Mouse (Mus musculus) adrenal gland, adult 18-20 months (tissue): ENCODE data around the gene Itgav. TPM values are rescaled to one million over a fixed set of nuclear protein-coding genes. Genes with fewer than 3 reads are reported as not detected.
A peak's percentile ranks its signal among the peaks of the same experiment; 100 is the strongest.

Experiments used
- DNase-seq, 2 experiments: peaks; one replicate each; pipeline ENCODE4 v3.0.0; 2021 to 2022; ENCODE audit warnings: low spot score in 2 of 2
- total RNA-seq, 2 experiments: library from RNA; stranded (reverse); gene quantifications; 1 replicate in 1 of 2; 2 replicates in 1 of 2; pipeline ENCODE4 v1.2.3; 2021

Gene Itgav
- total RNA-seq, 2 experiments from 2014 or later: 92.2 to 113 TPM

GRCm38 (mm10) chr2:83744276-83744952 is 20.2 kb downstream of the Itgav start:
- DNase-seq: no peak

- no peak for DNase-seq
Observed at GRCm38 (mm10) chr2:83745257-83745656, 21.1 kb downstream of the Itgav start.

- no peak for DNase-seq
Observed at GRCm38 (mm10) chr2:83748581-83749118, 24.5 kb downstream of the Itgav start.

DNA sequence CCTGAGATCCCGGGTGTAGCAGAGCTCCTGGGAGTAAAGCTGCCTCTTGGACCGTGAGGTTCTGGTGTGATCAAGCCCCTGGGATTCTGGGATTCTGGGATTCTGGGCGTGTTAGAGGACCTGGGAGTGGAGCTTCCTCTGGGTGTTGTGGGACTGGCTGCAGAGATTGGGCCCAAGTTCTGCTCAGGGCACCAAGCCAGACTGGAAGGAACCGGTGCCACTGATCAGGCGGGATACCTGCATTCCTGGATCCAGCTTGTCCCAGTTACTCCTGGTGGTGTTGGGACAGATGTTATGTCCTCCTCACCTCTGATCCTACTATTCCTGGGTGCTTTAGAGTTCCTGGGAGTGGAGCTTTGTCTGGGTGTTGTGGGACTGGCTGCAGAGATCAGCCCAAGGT is 28.8 kb downstream of the Itgav start:
- no peak for DNase-seq

GRCm38 (mm10) chr2:83754306-83754837 is 30.2 kb downstream of the Itgav start:
- DNase-seq: no peak

GRCm38 (mm10) chr2:83758606-83759215 is 34.5 kb downstream of the Itgav start:
- no peak for DNase-seq

- DNase-seq: no peak
Observed at GRCm38 (mm10) chr2:83759216-83759648, 35.0 kb downstream of the Itgav start.

DNA sequence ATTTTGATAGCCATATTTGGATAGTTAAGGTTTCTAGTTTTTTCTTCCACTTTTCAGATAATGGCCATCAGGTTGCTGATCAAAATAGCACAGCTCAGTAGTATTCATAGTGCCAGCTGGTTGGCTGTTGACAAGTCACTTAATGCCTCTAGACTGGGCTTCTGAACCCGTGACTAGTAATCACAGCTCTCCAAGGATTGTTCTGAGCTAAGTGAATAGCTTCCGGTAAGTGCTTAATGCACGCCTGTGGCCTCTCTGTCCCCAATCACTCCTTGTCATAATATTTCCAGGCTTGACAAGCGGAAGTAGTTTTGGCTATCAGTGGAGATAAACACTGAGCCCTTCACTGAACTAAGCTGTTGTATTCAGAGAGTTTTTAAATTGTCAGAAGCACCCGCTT is 35.5 kb downstream of the Itgav start:
- no peak for DNase-seq

DNA sequence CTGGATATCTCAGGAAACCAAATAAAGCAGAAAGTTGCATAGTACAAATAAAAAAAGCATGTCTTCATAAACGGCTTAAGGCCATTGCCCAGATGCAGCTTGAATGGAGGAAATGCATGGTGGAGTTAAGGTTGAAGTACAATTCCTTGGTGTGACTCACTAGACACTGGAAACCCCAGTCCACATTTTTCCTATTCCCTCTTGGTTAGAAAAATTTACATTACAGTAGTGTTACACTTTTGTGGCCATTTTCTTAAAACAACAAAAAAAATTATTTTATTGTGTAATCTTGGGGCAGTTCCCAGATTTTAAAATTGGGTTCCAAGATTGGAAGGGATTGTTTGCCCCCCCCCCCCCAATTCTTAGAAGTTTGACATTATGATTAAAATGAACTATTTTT is 35.9 kb downstream of the Itgav start:
- no peak for DNase-seq

- no peak for DNase-seq
Observed at GRCm38 (mm10) chr2:83761506-83761905, 37.3 kb downstream of the Itgav start.

GRCm38 (mm10) chr2:83762106-83762855 is 38.1 kb downstream of the Itgav start:
- no peak for DNase-seq

DNA sequence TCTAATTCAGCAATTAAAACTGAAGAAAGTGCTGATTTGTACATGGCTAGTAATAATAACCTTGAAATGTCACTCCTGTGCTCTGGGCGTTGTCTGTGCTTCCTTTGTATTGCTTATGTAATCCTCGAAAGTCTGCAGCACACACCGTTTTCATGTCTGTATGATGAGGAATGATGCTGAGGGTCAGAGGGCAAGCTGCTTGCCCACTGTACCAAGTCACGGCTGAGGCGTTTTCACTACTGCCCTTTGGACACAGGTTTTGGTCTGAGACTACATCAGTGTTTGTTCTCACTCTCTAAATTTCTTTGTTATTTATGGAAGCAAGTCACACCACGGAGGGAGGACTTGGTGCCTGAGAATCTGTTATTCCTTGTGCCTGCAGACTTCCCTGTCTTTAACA is 41.9 kb downstream of the Itgav start:
- DNase-seq: no peak

DNA sequence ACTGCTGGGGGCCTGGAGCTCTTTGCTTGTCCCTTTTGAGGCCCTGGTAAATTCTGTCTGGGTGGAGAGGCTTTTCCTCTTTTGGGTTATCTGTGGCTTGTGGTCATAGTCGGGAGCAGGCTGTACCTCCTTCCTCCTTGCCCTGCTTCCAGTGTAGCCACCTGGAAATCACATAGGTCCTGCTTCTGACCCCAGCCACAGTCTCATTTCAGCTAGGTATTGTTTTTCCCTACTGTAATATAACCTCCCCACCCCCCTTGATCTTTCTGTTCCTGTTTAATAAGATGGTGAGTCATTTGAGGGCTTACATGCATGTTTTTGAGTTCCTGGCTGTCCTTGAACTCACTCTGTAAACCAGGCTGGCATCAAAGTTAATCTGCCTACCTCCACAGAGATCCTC is 42.7 kb downstream of the Itgav start:
- no peak for DNase-seq

DNA sequence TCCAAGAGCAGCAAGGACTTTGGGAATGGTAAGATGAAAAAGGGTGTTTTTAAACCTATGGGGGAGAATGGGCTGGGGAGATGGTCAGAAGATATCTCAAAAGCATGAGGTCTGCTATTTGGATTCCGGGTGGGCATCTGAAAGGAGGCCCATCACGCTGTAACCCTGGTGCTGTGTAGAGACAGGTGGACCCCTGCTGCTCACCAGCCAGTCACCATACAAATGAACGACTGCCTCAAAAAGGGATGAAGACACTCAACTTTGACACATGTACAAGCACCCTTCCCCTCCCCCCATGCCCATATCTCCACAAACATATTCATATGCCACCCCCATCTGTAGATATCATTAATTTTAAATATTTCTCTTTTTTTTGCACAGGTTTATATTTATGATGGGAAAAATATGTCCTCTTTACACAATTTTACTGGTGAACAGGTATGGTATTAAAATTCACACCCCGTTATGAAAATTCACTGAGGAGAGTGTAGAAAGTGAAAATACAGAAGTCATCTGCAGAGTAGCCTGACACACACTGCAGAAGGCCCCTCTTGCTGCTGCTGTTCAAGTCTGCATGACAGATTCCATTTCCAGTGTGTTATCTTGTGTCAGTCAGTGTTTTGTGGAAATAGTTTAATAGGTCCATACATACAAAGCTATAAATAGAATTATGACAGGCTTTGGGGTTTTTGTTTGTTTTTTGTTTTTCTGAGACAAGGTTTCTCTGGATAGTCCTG is 44.3 kb downstream of the Itgav start:
- DNase-seq: no peak

DNA sequence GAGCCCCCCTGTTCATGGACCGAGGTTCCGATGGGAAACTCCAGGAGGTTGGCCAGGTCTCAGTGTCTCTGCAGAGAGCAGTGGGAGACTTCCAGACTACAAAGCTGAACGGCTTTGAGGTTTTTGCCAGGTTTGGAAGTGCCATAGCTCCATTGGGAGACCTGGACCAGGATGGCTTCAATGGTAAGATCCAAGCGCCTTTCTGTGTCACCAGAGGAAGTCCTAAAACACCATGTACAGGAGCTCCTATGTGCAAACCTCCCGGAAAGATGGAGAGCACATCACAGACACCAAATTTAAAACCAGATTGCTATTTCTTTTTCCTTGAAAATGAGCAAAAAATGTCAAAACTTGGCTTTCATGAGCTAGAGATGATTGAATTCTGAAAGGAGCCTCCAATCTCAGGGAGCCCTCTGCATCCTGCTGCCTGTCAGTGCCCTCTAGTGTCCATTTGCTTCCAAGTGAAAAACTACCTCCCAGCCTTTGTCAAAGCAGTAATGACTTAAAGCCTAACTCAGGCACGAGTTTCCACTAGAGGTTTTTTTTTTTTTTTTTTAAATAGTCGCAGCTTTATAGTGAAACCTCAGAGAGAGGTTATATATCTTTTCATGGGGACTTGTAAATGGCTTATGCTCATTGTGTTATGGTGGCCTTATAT is 47.1 kb downstream of the Itgav start:
- DNase-seq: peak; percentile 32 to 41

GRCm38 (mm10) chr2:83791330-83792073 is 67.3 kb downstream of the Itgav start:
- no peak for DNase-seq

GRCm38 (mm10) chr2:83792102-83792501 is 67.9 kb downstream of the Itgav start:
- no peak for DNase-seq

GRCm38 (mm10) chr2:83795766-83796165 is 71.6 kb downstream of the Itgav start:
- no peak for DNase-seq

- DNase-seq: no peak
Observed at GRCm38 (mm10) chr2:83797902-83798497, 73.8 kb downstream of the Itgav start.
